Mouse (Mus musculus): ENCODE data around the gene Smco4.

DNA sequence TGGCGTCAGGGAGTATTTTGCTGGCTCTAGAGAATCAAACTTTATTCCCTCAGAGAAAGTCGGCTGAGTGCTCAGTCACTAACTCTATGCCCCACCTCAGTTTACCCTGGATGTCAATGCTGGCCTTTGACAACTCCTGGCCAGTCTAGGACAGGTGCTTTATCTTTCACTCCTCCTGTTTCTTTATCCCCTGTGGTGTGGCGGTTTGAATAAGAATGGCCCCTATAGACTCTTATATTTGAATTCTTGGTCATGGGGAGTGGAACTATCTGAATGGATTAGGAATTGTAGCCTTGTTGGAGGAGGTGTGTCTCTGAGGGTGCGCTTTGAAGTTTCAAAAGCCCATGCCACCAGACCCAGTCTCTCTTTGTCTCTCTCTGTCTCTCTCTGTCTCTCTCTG is 21.0 kb upstream of the Smco4 start:
- TF ChIP-seq CTCF (conservative IDR thresholded peaks at IDR 0.05; ENCODE audit: insufficient read depth, insufficient read length, low read depth, low read length): no peak
- TF ChIP-seq POLR2A (IDR thresholded peaks at IDR 0.05; ENCODE audit: low read depth, low read length): no peak
